Mouse (Mus musculus) intestine, postnatal 0 days (tissue): Measurements from ENCODE around the gene Ovgp1. TPM values are rescaled to one million over a fixed set of nuclear protein-coding genes. Genes with fewer than 3 reads are reported as not detected.

Experiments used
- ATAC-seq: fragments of 200-750 bp; cut with Nextera tagmentation; 2 replicates; pipeline ENCODE4 v1.8.0; 2017; ENCODE audit warnings: mild to moderate bottlenecking, moderate TSS enrichment, moderate library complexity
- H3K27ac ChIP-seq: fragments of 300-500 bp; sonication (generic); 2 replicates; pipeline ENCODE4 v1.5.1; 2014; ENCODE audit warnings: mild to moderate bottlenecking, low read depth, low read length, moderate library complexity
- H3K27me3 ChIP-seq: fragments of 300-500 bp; sonication (generic); replicated peaks from 2 replicates; pipeline ENCODE4 v1.6.1; 2014; ENCODE audit warnings: low read length, mixed read lengths; ENCODE audit not compliant: control insufficient read depth, insufficient read depth
- H3K36me3 ChIP-seq: fragments of 300-500 bp; sonication (generic); 2 replicates; pipeline ENCODE4 v1.6.1; 2014; ENCODE audit warnings: mild to moderate bottlenecking, moderate library complexity; ENCODE audit not compliant: control insufficient read depth, insufficient read depth
- H3K4me1 ChIP-seq: fragments of 300-500 bp; sonication (generic); replicated peaks from 2 replicates; pipeline ENCODE4 v1.6.1; 2014; ENCODE audit warnings: antibody characterized with exemption, low read length, mixed read lengths; ENCODE audit not compliant: control insufficient read depth, insufficient read depth
- H3K4me2 ChIP-seq: fragments of 300-500 bp; sonication (generic); replicated peaks from 2 replicates; pipeline ENCODE4 v1.6.1; 2014; ENCODE audit warnings: low read depth, mild to moderate bottlenecking, moderate library complexity
- H3K4me3 ChIP-seq: fragments of 300-500 bp; sonication (generic); 2 replicates; pipeline ENCODE4 v1.5.1; 2014; ENCODE audit warnings: low read depth, low read length
- H3K9ac ChIP-seq: fragments of 300-500 bp; sonication (generic); 2 replicates; pipeline ENCODE4 v1.6.1; 2014; ENCODE audit warnings: mild to moderate bottlenecking, low read depth, low read length
- H3K9me3 ChIP-seq: fragments of 300-500 bp; sonication (generic); 2 replicates; pipeline ENCODE4 v1.6.1; 2016; ENCODE audit warnings: mixed run types; ENCODE audit not compliant: control insufficient read depth
- CTCF ChIP-seq: sonication (generic); IDR thresholded peaks from 2 replicates; pipeline ENCODE4 v1.5.1; 2016; ENCODE audit warnings: low read depth, mild to moderate bottlenecking, control low read depth, antibody characterized with exemption, moderate library complexity
- WGBS: fragments of 180-500 bp; shearing (Covaris S2); extraction: QIAGEN DNeasy Blood & Tissue Kit; methylation state at CpG from one replicate; pipeline ENCODE4 v1.1.7; 2014; 5-methylcytosine and 5-hydroxymethylcytosine counted together
- polyA plus RNA-seq: library from polyadenylated mRNA; unstranded; fragments of >200 nt; fragmentation: Nextera tagmentation; extraction: Ambion mirVana; gene quantifications from 2 replicates; pipeline ENCODE4 v1.2.1, GENCODE M21; 2015

Ovgp1 gene
- polyA plus RNA-seq, 1 experiment from 2014 or later: 0.20 TPM

GRCm38 (mm10) chr3:105958204-105958603 lies 15.3 kb upstream of the Ovgp1 start:
- Histone ChIP-seq H3K4me3 (peak overlapping the region; percentile 91), H3K27ac (no peak overlapping the region), H3K27me3 (no peaks in the 10 kb centered on the region), H3K9me3 (no peaks in the 10 kb centered on the region), H3K9ac (peak overlapping the region; percentile 95), H3K4me1 (no peaks in the 10 kb centered on the region; the same call in 1 of the 2 replicates), H3K4me2 (peak overlapping the region; percentile 64), H3K36me3 (peaks cover 24% of the 10 kb centered on the region)
- TF ChIP-seq CTCF: no peak
- 32% methylated on average over 5 of the region's 5 CpGs for WGBS
- no peak for ATAC-seq

- Histone ChIP-seq H3K4me3 (peak within 1 kb of the TSS; percentile 91), H3K27me3 (no peaks in the 10 kb centered on the region), H3K4me1 (no peaks in the 10 kb centered on the region; the same call in 1 of the 2 replicates), H3K36me3 (peaks cover 28% of the 10 kb centered on the region), H3K9me3 (no peaks in the 10 kb centered on the region), H3K4me2 (peak within 1 kb of the TSS; percentile 95), H3K9ac (peak within 1 kb of the TSS; percentile 96), H3K27ac (peak within 1 kb of the TSS; percentile 92)
- under 1% methylated on average over 52 of the region's 52 CpGs for WGBS
- ATAC-seq: peak; percentile 97
- no peak for TF ChIP-seq CTCF
These were observed 14.4 kb upstream of the Ovgp1 start, which contains the start of gene Wdr77 for GRCm38 (mm10) chr3:105958974-105959580. TSS of gene Wdr77 (plus strand) at chr3:105959369.

GRCm38 (mm10) chr3:105959585-105959984 lies 13.9 kb upstream of the Ovgp1 start:
- peak overlapping the region; percentile 95 for H3K4me2 ChIP-seq
- H3K4me1 ChIP-seq: no peaks in the 10 kb centered on the region; the same call in 1 of the 2 replicates
- 0% methylated on average over 26 of the region's 26 CpGs for WGBS
- H3K27ac ChIP-seq: peak overlapping the region; percentile 60; the same call in 1 of the 2 replicates
- no peaks in the 10 kb centered on the region for H3K9me3 ChIP-seq
- peak overlapping the region; percentile 96 for H3K9ac ChIP-seq
- no peak for TF ChIP-seq CTCF
- H3K4me3 ChIP-seq: peak overlapping the region; percentile 91
- peaks cover 30% of the 10 kb centered on the region for H3K36me3 ChIP-seq
- H3K27me3 ChIP-seq: no peaks in the 10 kb centered on the region
- ATAC-seq: peak; percentile 60

- Histone ChIP-seq H3K9me3 (no peaks in the 10 kb centered on the region), H3K36me3 (peaks cover 30% of the 10 kb centered on the region), H3K4me3 (peak within 1 kb of the TSS; percentile 91), H3K27me3 (no peaks in the 10 kb centered on the region), H3K27ac (peak within 1 kb of the TSS; percentile 92), H3K4me1 (no peaks in the 10 kb centered on the region; the same call in 1 of the 2 replicates), H3K9ac (peak within 1 kb of the TSS; percentile 96), H3K4me2 (peak within 1 kb of the TSS; percentile 95)
- TF ChIP-seq CTCF: no peak
- WGBS: 6% methylated on average over 6 of the region's 6 CpGs
- ATAC-seq: no peak
These were observed 13.5 kb upstream of the Ovgp1 start, which contains the start of gene Atp5f1 for GRCm38 (mm10) chr3:105959999-105960398. TSS of gene Atp5f1 (minus strand) at chr3:105960099.

- H3K36me3 ChIP-seq: peaks cover 35% of the 10 kb centered on the region
- TF ChIP-seq CTCF: peak; percentile 63
- no peaks in the 10 kb centered on the region; the same call in 1 of the 2 replicates for H3K4me1 ChIP-seq
- H3K9me3 ChIP-seq: no peaks in the 10 kb centered on the region
- no peak overlapping the region for H3K9ac ChIP-seq
- 0 out of 2 replicates have a peak overlapping the region, but pooled peaks have one; percentile 95 for H3K4me2 ChIP-seq
- H3K4me3 ChIP-seq: no peak overlapping the region
- no peaks in the 10 kb centered on the region for H3K27me3 ChIP-seq
- H3K27ac ChIP-seq: no peak overlapping the region
- ATAC-seq: no peak
- WGBS: 92% methylated on average over 2 of the region's 2 CpGs
These were observed 12.8 kb upstream of the Ovgp1 start for GRCm38 (mm10) chr3:105960700-105961099.

GRCm38 (mm10) chr3:105971831-105972446 lies 1.6 kb upstream of the Ovgp1 start:
- no peak overlapping the region for H3K4me2 ChIP-seq
- no peak overlapping the region for H3K27ac ChIP-seq
- H3K4me1 ChIP-seq: no peaks in the 10 kb centered on the region
- no peak for TF ChIP-seq CTCF
- no peak overlapping the region for H3K9ac ChIP-seq
- no peak overlapping the region for H3K4me3 ChIP-seq
- no peaks in the 10 kb centered on the region for H3K9me3 ChIP-seq
- ATAC-seq: no peak
- H3K27me3 ChIP-seq: no peaks in the 10 kb centered on the region
- H3K36me3 ChIP-seq: peaks cover 33% of the 10 kb centered on the region
- WGBS: 82% methylated on average over 5 of the region's 5 CpGs
